Mouse (Mus musculus) liver, postnatal 0 days (tissue): ENCODE data around the gene Spdef.

Experiments
- CTCF ChIP-seq: sonication (generic); IDR thresholded peaks from 2 replicates; pipeline ENCODE4 v1.5.1; 2016; ENCODE audit warnings: antibody characterized with exemption, low read depth
- EP300 ChIP-seq: IDR thresholded peaks from 2 replicates; pipeline ENCODE4 v1.6.1; 2016; ENCODE audit warnings: antibody characterized with exemption, low read depth, mild to moderate bottlenecking

- TF ChIP-seq CTCF (no peak), EP300 (no peak)
Observed at GRCm38 (mm10) chr17:27746446-27746845, 17.7 kb upstream of the Spdef start.
